Mouse (Mus musculus) B cell, adult 62 days (primary cell): Measurements from ENCODE around the gene Amer3. TPM values are rescaled to one million over a fixed set of nuclear protein-coding genes. Genes with fewer than 3 reads are reported as not detected.

Experiments
- total RNA-seq: library from RNA; stranded (reverse); gene quantifications from 4 replicates; pipeline ENCODE4 v1.2.4, GENCODE M21; 2023

Amer3 gene
- total RNA-seq: not detected in 4 replicates

GRCm38 (mm10) chr1:34578851-34579781 lies at the start of gene Amer3:
Amer3 (plus strand) TSS chr1:34579657.

GRCm38 (mm10) chr1:34535043-34535698 lies 44.3 kb upstream of the Amer3 start, which contains the start of gene Cfc1:
Cfc1 (plus strand) TSS chr1:34535648.

GRCm38 (mm10) chr1:34560843-34561242 lies 18.6 kb upstream of the Amer3 start, which contains the start of gene Prss40:
Prss40 (minus strand) TSS chr1:34560943.

Other genes with a start within 250 kb of the Amer3 start
- gene Ccdc115, start 140.0 kb upstream of the Amer3 start, total RNA-seq: 17.4 to 22.5 TPM (median 20.3 TPM) in 4 replicates
- 76.1 to 83.4 TPM (median 82.9 TPM) in 4 replicates for gene Imp4, start 139.8 kb upstream of the Amer3 start, total RNA-seq
- gene Ptpn18, start 119.9 kb upstream of the Amer3 start, total RNA-seq: 102 to 116 TPM (median 108 TPM) in 4 replicates
- gene Prss39, start 81.2 kb upstream of the Amer3 start, total RNA-seq: not detected in 4 replicates
- gene Cfc1, start 44.0 kb upstream of the Amer3 start, total RNA-seq: not detected in 4 replicates
- not detected in 4 replicates for gene Prss40, start 18.7 kb upstream of the Amer3 start, total RNA-seq